Mouse (Mus musculus) bone marrow, adult 2 months (tissue): ENCODE results near the gene Itgb3bp.

ENCODE experiments used
- CTCF ChIP-seq: fragments of 200-500 bp; IDR thresholded peaks from 2 replicates; pipeline ENCODE4 v1.5.1; 2011; ENCODE audit warnings: low read length, control low read depth; ENCODE audit not compliant: control insufficient read depth, insufficient read depth
- POLR2A ChIP-seq: fragments of 200-500 bp; IDR thresholded peaks from 2 replicates; pipeline ENCODE4 v1.6.1; 2011; ENCODE audit warnings: low read depth, mild to moderate bottlenecking, control low read depth, low read length, borderline replicate concordance; ENCODE audit not compliant: control insufficient read depth

DNA sequence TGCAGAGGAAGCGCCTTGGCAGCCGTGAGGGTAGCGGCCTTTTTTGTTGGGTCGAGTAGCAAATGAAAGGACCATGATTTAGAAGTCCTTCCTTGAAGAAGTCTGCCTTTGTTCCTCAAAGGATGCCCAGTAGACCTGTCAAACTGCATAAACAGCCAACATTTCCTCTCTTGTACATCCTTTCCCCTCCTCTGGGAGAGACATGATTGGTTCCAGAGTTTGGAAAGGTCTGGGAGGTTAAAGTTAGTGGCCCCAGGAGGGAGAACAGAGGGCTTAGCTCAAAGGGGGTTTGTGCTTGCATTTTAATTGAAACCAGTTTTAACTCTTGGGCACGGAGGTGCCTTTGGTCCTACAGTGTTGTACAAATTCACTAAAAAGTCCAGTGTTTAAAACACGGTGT is 36.9 kb upstream of the Itgb3bp start:
- no peak for TF ChIP-seq POLR2A
- no peak for TF ChIP-seq CTCF
